Mouse (Mus musculus) kidney, adult 2 months (tissue): ENCODE results near the gene Med28. TPM values are rescaled to one million over a fixed set of nuclear protein-coding genes. Genes with fewer than 3 reads are reported as not detected.

Source experiments
- DNase-seq: peaks from one replicate; pipeline ENCODE4 v3.0.0; 2021
- H3K27ac ChIP-seq: fragments of 200-500 bp; 2 replicates; pipeline ENCODE4 v1.5.1; 2012; ENCODE audit warnings: low read depth, low read length, control low read depth, inconsistent platforms; ENCODE audit not compliant: insufficient read depth
- H3K27me3 ChIP-seq: fragments of 200-500 bp; replicated peaks from 2 replicates; pipeline ENCODE4 v1.6.1; 2012; ENCODE audit warnings: mild to moderate bottlenecking, moderate library complexity, low read length, inconsistent platforms; ENCODE audit not compliant: control insufficient read depth, insufficient read depth
- H3K36me3 ChIP-seq: fragments of 200-500 bp; 2 replicates; pipeline ENCODE4 v1.6.1; 2012; ENCODE audit warnings: mild to moderate bottlenecking, moderate library complexity, low read length, inconsistent platforms; ENCODE audit not compliant: control insufficient read depth, insufficient read depth
- H3K4me1 ChIP-seq: fragments of 200-500 bp; 2 replicates; pipeline ENCODE4 v1.6.1; 2011; ENCODE audit warnings: low read length; ENCODE audit not compliant: control insufficient read depth, insufficient read depth
- H3K4me3 ChIP-seq: fragments of 200-500 bp; 2 replicates; pipeline ENCODE4 v1.5.1; 2011; ENCODE audit warnings: mild to moderate bottlenecking, low read depth, low read length, control low read depth; ENCODE audit not compliant: insufficient read depth
- CTCF ChIP-seq: fragments of 200-500 bp; conservative IDR thresholded peaks from 2 replicates; pipeline ENCODE4 v1.5.1; 2011; ENCODE audit warnings: low read depth, mild to moderate bottlenecking, control low read depth, low read length, moderate library complexity, mixed read lengths; ENCODE audit not compliant: insufficient read depth, insufficient read length
- POLR2A ChIP-seq: fragments of 200-500 bp; IDR thresholded peaks from one replicate; pipeline ENCODE4 v1.6.1; 2011; ENCODE audit warnings: low read depth, low read length, control low read depth
- WGBS: fragments of 180-500 bp; shearing (Covaris S2); methylation state at CpG from one replicate; pipeline ENCODE4 v1.1.7; 2018; 5-methylcytosine and 5-hydroxymethylcytosine counted together
- polyA plus RNA-seq: library from polyadenylated mRNA; depleted of rRNA; stranded (reverse); fragments of >200 nt; gene quantifications from 2 replicates; pipeline ENCODE4 v1.2.3, GENCODE M21; 2012; rRNA removed

Med28 gene
- polyA plus RNA-seq, 1 experiment, result 194 TPM

- WGBS, result 38% methylated on average over 6 of the region's 6 CpGs
These were observed 44.0 kb downstream of the Med28 start for GRCm38 (mm10) chr5:45564054-45564453.

DNA sequence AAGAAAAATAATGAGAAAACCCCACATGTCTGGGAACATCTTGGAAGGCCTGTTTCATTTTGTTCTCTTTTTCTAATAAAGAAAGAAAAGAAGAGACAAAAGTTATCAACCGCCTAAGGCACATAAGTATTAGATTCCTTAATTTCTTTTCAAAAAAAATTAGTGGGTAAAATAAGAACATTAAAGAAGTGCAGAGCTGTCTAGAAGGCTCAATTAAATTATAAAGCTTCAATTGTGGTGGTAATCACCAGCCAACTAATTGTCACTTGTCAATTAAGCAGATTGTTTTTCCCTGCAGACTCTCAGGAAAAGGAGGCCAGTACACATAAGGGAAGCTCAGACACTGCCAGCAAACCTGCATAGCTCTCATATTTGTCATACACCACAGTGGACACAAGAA, 45.8 kb downstream of the Med28 start:
- H3K4me3 ChIP-seq, result no peak overlapping the region
- DNase-seq, result no peak
- 98% methylated on average over 1 of the region's 1 CpGs for WGBS
- no peaks in the 10 kb centered on the region for H3K36me3 ChIP-seq
- no peaks in the 10 kb centered on the region for H3K27me3 ChIP-seq
- H3K4me1 ChIP-seq, result no peaks in the 10 kb centered on the region
- H3K27ac ChIP-seq, result no peak overlapping the region
- no peak for TF ChIP-seq POLR2A
- no peak for TF ChIP-seq CTCF

More at GRCm38 (mm10) chr5:45564054-45564453, 44.0 kb downstream of the Med28 start:
- no peak for TF ChIP-seq POLR2A
- TF ChIP-seq CTCF, result no peak
- no peaks in the 10 kb centered on the region for H3K4me1 ChIP-seq
- H3K4me3 ChIP-seq, result no peak overlapping the region
- H3K27me3 ChIP-seq, result no peaks in the 10 kb centered on the region
- H3K27ac ChIP-seq, result no peak overlapping the region
- DNase-seq, result peak; percentile 61
- no peaks in the 10 kb centered on the region for H3K36me3 ChIP-seq

DNA sequence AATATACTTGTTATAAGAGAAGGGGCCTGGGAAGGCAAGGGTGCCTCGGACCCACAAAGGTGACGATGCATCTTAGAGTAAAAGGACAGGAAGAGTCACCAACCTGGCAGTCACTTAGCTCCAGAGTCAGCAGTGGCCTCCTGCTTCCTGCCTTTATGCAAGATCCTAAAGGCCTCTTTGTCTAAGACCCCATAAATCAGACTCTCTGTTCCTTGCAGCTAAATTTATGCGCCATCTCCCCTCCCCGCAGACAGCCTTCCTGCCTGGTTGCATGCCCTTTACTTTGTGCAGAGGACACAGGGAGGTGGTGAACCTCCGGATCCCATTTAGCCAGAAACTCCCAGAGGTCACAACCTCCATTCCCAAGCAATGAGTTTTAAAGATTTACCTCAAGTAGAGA, 52.8 kb downstream of the Med28 start:
- no peaks in the 10 kb centered on the region for H3K36me3 ChIP-seq
- H3K4me3 ChIP-seq, result no peak overlapping the region
- DNase-seq, result peak; percentile 77
- WGBS, result 23% methylated on average over 5 of the region's 5 CpGs
- H3K4me1 ChIP-seq, result no peaks in the 10 kb centered on the region
- no peaks in the 10 kb centered on the region for H3K27me3 ChIP-seq
- H3K27ac ChIP-seq, result no peak overlapping the region
- TF ChIP-seq POLR2A (no peak), CTCF (no peak)

DNA sequence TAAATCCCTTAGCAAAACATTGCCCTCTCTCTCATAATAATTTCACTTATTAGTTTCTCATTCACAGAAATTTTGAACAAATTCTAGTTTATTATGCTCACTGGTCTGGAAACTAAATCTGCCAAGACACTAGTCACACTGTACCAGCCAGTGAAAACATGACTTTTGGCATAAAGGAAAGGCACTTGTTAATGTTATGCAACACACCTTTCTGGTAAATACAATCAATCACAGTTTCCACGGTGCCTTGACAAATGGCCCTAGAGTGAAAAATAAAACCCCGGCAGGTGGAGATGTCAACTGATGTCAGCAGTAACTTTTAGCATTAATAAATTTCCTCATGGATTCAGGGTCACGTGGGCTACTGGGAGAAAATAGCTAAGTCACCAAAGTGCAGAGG, 56.7 kb downstream of the Med28 start:
- H3K27ac ChIP-seq, result no peak overlapping the region

GRCm38 (mm10) chr5:45577376-45577775, 57.3 kb downstream of the Med28 start:
- no peak overlapping the region for H3K27ac ChIP-seq
- peak; percentile 21 for DNase-seq
- no peaks in the 10 kb centered on the region for H3K27me3 ChIP-seq
- no peaks in the 10 kb centered on the region for H3K4me1 ChIP-seq
- 37% methylated on average over 1 of the region's 1 CpGs for WGBS
- H3K36me3 ChIP-seq, result no peaks in the 10 kb centered on the region
- TF ChIP-seq POLR2A, result no peak
- TF ChIP-seq CTCF, result no peak
- no peak overlapping the region for H3K4me3 ChIP-seq

More for the DNA sequence above, 56.7 kb downstream of the Med28 start:
- H3K4me3 ChIP-seq, result no peak overlapping the region
- DNase-seq, result no peak
- no peaks in the 10 kb centered on the region for H3K4me1 ChIP-seq
- no peaks in the 10 kb centered on the region for H3K36me3 ChIP-seq
- H3K27me3 ChIP-seq, result no peaks in the 10 kb centered on the region
- WGBS, result 13% methylated on average over 3 of the region's 3 CpGs
- TF ChIP-seq POLR2A (no peak), CTCF (no peak)

Other genes starting within 250 kb of the Med28 start
- gene Qdpr, start 70.0 kb upstream of the Med28 start, polyA plus RNA-seq, result 415 and 434 TPM in 2 replicates
- not detected in 2 replicates for gene Clrn2, start 66.5 kb upstream of the Med28 start, polyA plus RNA-seq
- 93.2 and 96.5 TPM in 2 replicates for gene Lap3, start 26.9 kb upstream of the Med28 start, polyA plus RNA-seq
- 0.11 and 0.14 TPM in 2 replicates for gene Fam184b, start 119.4 kb downstream of the Med28 start, polyA plus RNA-seq
- gene Ncapg, start 149.7 kb downstream of the Med28 start, polyA plus RNA-seq, result 0.05 and 0.14 TPM in 2 replicates